Mouse (Mus musculus): ENCODE measurements around the gene 1810055G02Rik. TPM values are rescaled to one million over a fixed set of nuclear protein-coding genes. Genes with fewer than 3 reads are reported as not detected.

Gene 1810055G02Rik
- polyA plus RNA-seq, 1 experiment, result 24.8 TPM

- no peak overlapping the region for H3K27ac ChIP-seq (ENCODE audit: control insufficient read depth, insufficient read depth, low read length)
- H3K4me3 ChIP-seq (ENCODE audit: control insufficient read depth, insufficient read depth, low read length), result no peak overlapping the region
- no peaks in the 10 kb centered on the region for H3K36me3 ChIP-seq (ENCODE audit: control insufficient read depth, insufficient read depth, low read length)
- no peak for DNase-seq
- no peaks in the 10 kb centered on the region for H3K27me3 ChIP-seq (ENCODE audit: control insufficient read depth, insufficient read depth, low read length)
- WGBS, result 40% methylated on average over 8 of the region's 8 CpGs
- H3K4me1 ChIP-seq (replicated peaks; ENCODE audit: control insufficient read depth, insufficient read depth, low read length), result peaks cover 4% of the 10 kb centered on the region
- TF ChIP-seq POLR2A (IDR thresholded peaks at IDR 0.05; ENCODE audit: control insufficient read depth, extremely low read depth, insufficient read depth, low read length, poor library complexity), result no peak
- no peak for TF ChIP-seq CTCF (IDR thresholded peaks at IDR 0.05; ENCODE audit: borderline replicate concordance, control insufficient read depth, extremely low read depth, insufficient read depth, low read length, poor library complexity)
Observed at GRCm38 (mm10) chr19:3752621-3753239, 44.6 kb downstream of the 1810055G02Rik start.

DNA sequence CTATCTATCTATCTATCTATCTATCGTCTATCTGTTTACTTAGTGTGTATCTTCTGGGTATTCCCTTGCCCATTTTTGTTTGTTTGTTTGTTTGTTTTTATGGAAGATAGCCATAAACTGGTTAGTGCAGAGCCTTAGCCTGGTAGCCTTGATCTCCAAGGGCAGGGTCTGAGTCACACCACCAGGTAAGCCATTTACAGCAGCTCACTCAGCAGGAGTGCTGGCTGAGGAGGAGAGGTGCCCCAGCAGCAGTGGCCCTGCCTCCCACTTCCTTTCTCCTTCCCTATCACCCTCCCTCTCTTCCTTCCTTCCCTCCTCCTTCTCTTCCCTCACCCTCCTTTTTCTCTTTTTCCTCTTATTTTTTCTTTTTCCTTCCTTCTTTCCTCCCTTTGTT lies 45.1 kb downstream of the 1810055G02Rik start:
- no peaks in the 10 kb centered on the region for H3K36me3 ChIP-seq (ENCODE audit: control insufficient read depth, insufficient read depth, low read length)
- no peak overlapping the region for H3K27ac ChIP-seq (ENCODE audit: control insufficient read depth, insufficient read depth, low read length)
- TF ChIP-seq CTCF (IDR thresholded peaks at IDR 0.05; ENCODE audit: borderline replicate concordance, control insufficient read depth, extremely low read depth, insufficient read depth, low read length, poor library complexity), result no peak
- TF ChIP-seq POLR2A (IDR thresholded peaks at IDR 0.05; ENCODE audit: control insufficient read depth, extremely low read depth, insufficient read depth, low read length, poor library complexity), result no peak
- H3K4me3 ChIP-seq (ENCODE audit: control insufficient read depth, insufficient read depth, low read length), result no peak overlapping the region
- H3K4me1 ChIP-seq (replicated peaks; ENCODE audit: control insufficient read depth, insufficient read depth, low read length), result peaks cover 4% of the 10 kb centered on the region
- no peaks in the 10 kb centered on the region for H3K27me3 ChIP-seq (ENCODE audit: control insufficient read depth, insufficient read depth, low read length)
- DNase-seq, result no peak
- 79% methylated on average over 1 of the region's 1 CpGs for WGBS

- WGBS, result 30% methylated on average over 8 of the region's 8 CpGs
- Histone ChIP-seq H3K4me1 (replicated peaks; ENCODE audit: control insufficient read depth, insufficient read depth, low read length) (peaks cover 4% of the 10 kb centered on the region), H3K36me3 (ENCODE audit: control insufficient read depth, insufficient read depth, low read length) (no peaks in the 10 kb centered on the region), H3K4me3 (ENCODE audit: control insufficient read depth, insufficient read depth, low read length) (no peak overlapping the region), H3K27me3 (ENCODE audit: control insufficient read depth, insufficient read depth, low read length) (no peaks in the 10 kb centered on the region), H3K27ac (ENCODE audit: control insufficient read depth, insufficient read depth, low read length) (no peak overlapping the region)
- DNase-seq, result no peak
- TF ChIP-seq CTCF (IDR thresholded peaks at IDR 0.05; ENCODE audit: borderline replicate concordance, control insufficient read depth, extremely low read depth, insufficient read depth, low read length, poor library complexity) (no peak), POLR2A (IDR thresholded peaks at IDR 0.05; ENCODE audit: control insufficient read depth, extremely low read depth, insufficient read depth, low read length, poor library complexity) (no peak)
Observed at GRCm38 (mm10) chr19:3753738-3754137, 45.6 kb downstream of the 1810055G02Rik start.

DNA sequence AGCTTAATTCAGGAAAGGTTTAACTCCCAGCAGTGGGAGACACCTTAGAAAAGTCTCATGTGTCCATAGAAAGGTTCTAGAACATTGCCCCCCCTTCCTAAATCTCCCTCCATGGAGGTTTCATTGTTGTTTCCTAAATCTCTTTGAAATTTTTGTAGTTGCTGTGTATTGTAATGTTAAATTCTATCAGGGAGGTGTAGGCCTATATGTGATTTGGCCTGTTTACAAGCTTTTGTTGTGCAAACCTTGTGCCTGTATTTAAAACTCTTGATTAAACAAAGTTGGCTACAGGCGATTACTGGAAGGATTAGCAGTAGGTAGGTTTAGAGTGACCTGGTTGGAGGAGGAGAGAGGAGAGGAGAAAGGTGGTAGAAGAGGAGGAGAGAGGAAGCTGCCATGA lies 49.8 kb downstream of the 1810055G02Rik start:
- WGBS, result 92% methylated on average over 1 of the region's 1 CpGs
- no peaks in the 10 kb centered on the region for H3K27me3 ChIP-seq (ENCODE audit: control insufficient read depth, insufficient read depth, low read length)
- H3K27ac ChIP-seq (ENCODE audit: control insufficient read depth, insufficient read depth, low read length), result no peak overlapping the region
- no peaks in the 10 kb centered on the region for H3K36me3 ChIP-seq (ENCODE audit: control insufficient read depth, insufficient read depth, low read length)
- no peak overlapping the region for H3K4me3 ChIP-seq (ENCODE audit: control insufficient read depth, insufficient read depth, low read length)
- DNase-seq, result no peak
- no peak for TF ChIP-seq POLR2A (IDR thresholded peaks at IDR 0.05; ENCODE audit: control insufficient read depth, extremely low read depth, insufficient read depth, low read length, poor library complexity)
- no peak for TF ChIP-seq CTCF (IDR thresholded peaks at IDR 0.05; ENCODE audit: borderline replicate concordance, control insufficient read depth, extremely low read depth, insufficient read depth, low read length, poor library complexity)
- H3K4me1 ChIP-seq (replicated peaks; ENCODE audit: control insufficient read depth, insufficient read depth, low read length), result peaks cover under 1% of the 10 kb centered on the region

- H3K4me3 ChIP-seq (ENCODE audit: control insufficient read depth, insufficient read depth, low read length), result no peak overlapping the region
- H3K27ac ChIP-seq (ENCODE audit: control insufficient read depth, insufficient read depth, low read length), result no peak overlapping the region
- TF ChIP-seq CTCF (IDR thresholded peaks at IDR 0.05; ENCODE audit: borderline replicate concordance, control insufficient read depth, extremely low read depth, insufficient read depth, low read length, poor library complexity) (no peak), POLR2A (IDR thresholded peaks at IDR 0.05; ENCODE audit: control insufficient read depth, extremely low read depth, insufficient read depth, low read length, poor library complexity) (no peak)
- peaks cover 12% of the 10 kb centered on the region for H3K4me1 ChIP-seq (replicated peaks; ENCODE audit: control insufficient read depth, insufficient read depth, low read length)
- no peaks in the 10 kb centered on the region for H3K36me3 ChIP-seq (ENCODE audit: control insufficient read depth, insufficient read depth, low read length)
- 88% methylated on average over 4 of the region's 4 CpGs for WGBS
- no peaks in the 10 kb centered on the region for H3K27me3 ChIP-seq (ENCODE audit: control insufficient read depth, insufficient read depth, low read length)
- no peak for DNase-seq
Observed at GRCm38 (mm10) chr19:3765221-3765820, 57.2 kb downstream of the 1810055G02Rik start.

- Histone ChIP-seq H3K27ac (ENCODE audit: control insufficient read depth, insufficient read depth, low read length) (no peak overlapping the region), H3K27me3 (ENCODE audit: control insufficient read depth, insufficient read depth, low read length) (no peaks in the 10 kb centered on the region), H3K36me3 (ENCODE audit: control insufficient read depth, insufficient read depth, low read length) (no peaks in the 10 kb centered on the region), H3K4me3 (ENCODE audit: control insufficient read depth, insufficient read depth, low read length) (no peak overlapping the region), H3K4me1 (replicated peaks; ENCODE audit: control insufficient read depth, insufficient read depth, low read length) (peaks cover 12% of the 10 kb centered on the region)
- TF ChIP-seq POLR2A (IDR thresholded peaks at IDR 0.05; ENCODE audit: control insufficient read depth, extremely low read depth, insufficient read depth, low read length, poor library complexity), result no peak
- no peak for TF ChIP-seq CTCF (IDR thresholded peaks at IDR 0.05; ENCODE audit: borderline replicate concordance, control insufficient read depth, extremely low read depth, insufficient read depth, low read length, poor library complexity)
- no peak for DNase-seq
- 96% methylated on average over 5 of the region's 5 CpGs for WGBS
Observed at GRCm38 (mm10) chr19:3766378-3766777, 58.3 kb downstream of the 1810055G02Rik start.

All from thymus, adult 2 months (tissue).